Mouse (Mus musculus): ENCODE measurements around the gene Ssb. TPM values are rescaled to one million over a fixed set of nuclear protein-coding genes. Genes with fewer than 3 reads are reported as not detected.
"Not testable (repeated sequence)": the region's sequence is repeated elsewhere in the genome, so short reads cannot be mapped to it uniquely, and the experiment has no call there.

The Ssb gene
- polyA plus RNA-seq, 1 experiment from 2014 or later, result 215 TPM

DNA sequence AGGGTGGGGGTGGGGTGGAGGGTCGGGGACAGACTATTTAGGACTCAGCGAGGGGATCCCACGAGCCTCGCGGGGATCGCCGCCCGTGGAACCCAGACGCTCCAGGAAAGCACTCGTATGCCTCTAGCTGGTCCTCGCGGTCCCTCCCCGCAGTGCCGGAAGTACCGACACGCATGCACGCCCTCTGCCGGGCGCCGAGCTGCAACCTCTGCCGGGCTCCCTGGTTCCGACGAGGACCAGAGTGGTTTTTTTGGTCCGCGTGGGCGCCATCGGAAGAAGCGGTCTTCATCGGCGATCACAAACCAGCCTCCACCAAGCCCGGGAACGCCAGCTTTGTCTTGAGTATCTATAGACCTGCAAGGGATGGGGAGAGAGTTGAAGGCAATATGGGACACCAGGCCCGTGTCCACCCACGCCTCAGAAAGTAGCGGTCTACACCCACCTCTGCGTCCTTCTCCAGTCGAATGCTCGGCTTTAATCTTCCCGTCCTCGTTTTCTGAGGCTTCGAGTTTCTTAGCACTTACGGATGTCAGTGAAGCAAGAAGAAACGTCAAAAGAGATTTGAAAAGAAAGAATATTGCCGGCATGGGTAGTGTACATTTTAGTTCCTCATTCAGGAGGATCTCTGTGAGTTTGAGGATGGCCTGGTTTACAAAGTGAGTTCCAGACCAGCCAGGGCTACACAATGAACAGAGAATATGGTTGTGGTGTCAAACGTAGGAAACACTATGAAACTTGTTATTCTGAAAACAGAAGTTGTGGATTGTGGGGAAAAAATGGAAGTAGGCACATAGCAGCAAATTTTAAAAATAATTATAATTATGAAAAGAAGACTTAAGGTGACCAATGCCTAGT is 24.3 kb downstream of the Ssb start, which contains the start of gene Mettl5:
Gene Mettl5, minus strand, starts transcription at position 165 of the 855 bp plus-strand sequence.
- 2% methylated on average over 45 of the region's 45 CpGs for WGBS
- H3K27ac ChIP-seq, result peak within 1 kb of the TSS; percentile 91

DNA sequence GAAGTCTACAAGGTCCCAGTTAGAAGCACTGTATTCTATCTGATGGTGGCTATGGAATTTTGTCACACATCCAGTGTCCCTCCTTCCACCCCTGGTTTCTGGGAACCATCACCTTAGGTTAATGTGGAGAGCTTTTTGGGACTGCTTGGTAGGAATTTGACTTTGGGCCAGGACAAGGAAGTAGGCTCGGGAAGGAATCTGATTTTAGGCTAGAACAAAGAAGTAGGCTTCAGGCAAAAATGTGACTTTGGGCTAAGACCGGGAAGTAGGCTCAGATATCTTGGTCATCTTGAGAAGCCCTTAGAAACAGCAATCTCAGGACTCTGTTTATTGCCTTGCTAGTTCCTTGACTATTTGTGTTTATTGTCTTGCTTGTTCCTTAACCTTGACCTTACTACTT is 27.6 kb downstream of the Ssb start:
- no peak for DNase-seq (ENCODE audit: low spot score)
- H3K36me3 ChIP-seq, result no peaks in the 10 kb centered on the region
- peaks cover 19% of the 10 kb centered on the region for H3K4me1 ChIP-seq (replicated peaks)
- no peak overlapping the region for H3K4me3 ChIP-seq
- H3K27ac ChIP-seq, result no peak overlapping the region
- no peaks in the 10 kb centered on the region for H3K27me3 ChIP-seq (ENCODE audit: insufficient read depth, poor library complexity, severe bottlenecking)
- WGBS, result 69% methylated on average over 2 of the region's 2 CpGs
- H3K9me3 ChIP-seq, result no peaks in the 10 kb centered on the region

More for the DNA sequence above, 24.3 kb downstream of the Ssb start, which contains the start of gene Mettl5:
- Histone ChIP-seq H3K9me3 (no peaks in the 10 kb centered on the region), H3K4me1 (replicated peaks) (peaks cover 19% of the 10 kb centered on the region), H3K4me3 (peak within 1 kb of the TSS; percentile 81), H3K36me3 (no peaks in the 10 kb centered on the region), H3K27me3 (ENCODE audit: insufficient read depth, poor library complexity, severe bottlenecking) (no peaks in the 10 kb centered on the region)
- peak; percentile 87 for DNase-seq (ENCODE audit: low spot score)

DNA sequence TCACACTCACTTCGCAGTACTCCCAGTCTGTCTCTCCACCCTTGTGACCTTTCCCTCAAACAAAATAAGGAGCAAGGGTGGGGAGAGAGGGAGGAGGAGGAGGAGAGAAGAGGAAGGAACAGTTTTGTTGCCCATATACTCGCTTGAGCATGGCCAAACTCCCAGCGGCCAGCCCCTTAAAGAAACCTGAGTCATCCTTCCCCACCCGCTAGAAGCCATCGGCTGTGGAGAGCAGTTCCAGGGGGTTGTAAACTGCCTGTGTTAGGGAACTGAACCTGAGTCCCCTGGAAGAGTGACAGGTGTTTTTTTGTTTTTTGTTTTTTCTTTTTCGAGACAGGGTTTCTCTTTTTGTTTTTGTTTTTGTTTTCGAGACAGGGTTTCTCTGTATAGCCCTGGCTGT is 29.5 kb downstream of the Ssb start:
- Histone ChIP-seq H3K27ac (no peak overlapping the region), H3K36me3 (no peaks in the 10 kb centered on the region), H3K4me3 (no peak overlapping the region), H3K27me3 (ENCODE audit: insufficient read depth, poor library complexity, severe bottlenecking) (no peaks in the 10 kb centered on the region), H3K9me3 (no peaks in the 10 kb centered on the region), H3K4me1 (replicated peaks) (peaks cover 1% of the 10 kb centered on the region; the same call in 1 of the 2 replicates)
- WGBS, result 72% methylated on average over 7 of the region's 7 CpGs
- DNase-seq (ENCODE audit: low spot score), result no peak

- H3K36me3 ChIP-seq, result no peaks in the 10 kb centered on the region
- H3K27me3 ChIP-seq (ENCODE audit: insufficient read depth, poor library complexity, severe bottlenecking), result no peaks in the 10 kb centered on the region
- DNase-seq (ENCODE audit: low spot score), result no peak
- H3K4me1 ChIP-seq (replicated peaks), result peaks cover 3% of the 10 kb centered on the region
- 87% methylated on average over 1 of the region's 1 CpGs for WGBS
- H3K9me3 ChIP-seq, result no peaks in the 10 kb centered on the region
- no peak overlapping the region for H3K27ac ChIP-seq
- H3K4me3 ChIP-seq, result no peak overlapping the region
Measured at GRCm38 (mm10) chr2:69893145-69893544, 31.8 kb downstream of the Ssb start.

DNA sequence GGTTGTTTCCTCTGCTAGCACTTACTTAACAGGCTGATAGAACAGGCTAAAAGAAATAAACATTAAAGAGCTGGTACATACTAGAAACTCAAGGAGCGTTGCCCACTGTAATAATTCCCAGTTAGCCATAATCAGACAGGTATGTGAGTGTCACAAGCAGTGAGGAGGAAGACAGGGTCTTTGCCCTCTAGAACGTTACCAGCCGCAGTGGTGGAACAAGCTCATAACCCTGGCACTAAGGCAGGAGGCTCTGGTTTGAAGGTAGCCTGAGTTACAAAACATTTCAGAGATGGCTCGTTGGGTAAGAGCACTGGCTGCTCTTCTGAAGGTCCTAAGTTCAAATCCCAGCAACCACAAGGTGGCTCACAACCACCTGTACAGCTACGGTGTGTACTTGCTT is 32.5 kb downstream of the Ssb start:
- Histone ChIP-seq H3K36me3 (no peaks in the 10 kb centered on the region), H3K27ac (no peak overlapping the region), H3K4me1 (replicated peaks) (peaks cover 10% of the 10 kb centered on the region), H3K27me3 (ENCODE audit: insufficient read depth, poor library complexity, severe bottlenecking) (no peaks in the 10 kb centered on the region), H3K9me3 (no peaks in the 10 kb centered on the region), H3K4me3 (no peak overlapping the region)
- no peak for DNase-seq (ENCODE audit: low spot score)
- 85% methylated on average over 5 of the region's 5 CpGs for WGBS

DNA sequence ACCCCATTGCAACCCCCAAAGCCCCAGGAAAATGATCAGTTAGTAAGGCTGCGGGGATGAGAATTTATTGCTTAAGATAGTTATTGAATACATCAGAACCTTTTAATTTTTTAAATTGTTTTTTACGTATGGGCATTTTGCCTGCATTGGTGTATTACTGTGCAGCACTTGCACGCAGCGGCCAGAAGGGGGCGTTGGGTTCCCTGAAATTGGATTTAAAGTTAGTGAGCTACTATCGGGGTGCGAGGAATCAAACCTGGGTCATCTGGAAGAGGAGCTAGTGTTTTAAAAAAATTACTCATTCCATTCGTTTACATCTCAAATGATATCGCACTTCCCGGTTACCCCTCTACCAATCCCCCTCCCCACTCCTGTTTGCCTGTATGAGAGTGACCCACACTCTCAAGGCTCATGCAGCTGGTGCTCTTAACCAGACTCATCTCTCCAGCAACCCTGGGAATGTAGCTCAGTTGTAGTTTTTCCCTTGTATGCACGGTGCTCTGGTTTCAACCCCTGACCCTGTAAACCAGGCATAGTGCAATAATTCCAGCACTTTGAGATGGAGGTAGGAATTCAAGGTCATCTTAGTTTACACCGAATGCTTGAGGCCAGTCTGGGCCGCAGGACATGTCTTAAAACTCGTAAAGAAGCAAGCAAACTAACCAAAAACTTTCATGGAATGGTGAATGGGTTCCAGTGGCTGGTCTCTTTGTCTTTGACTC is 34.3 kb downstream of the Ssb start:
- no peaks in the 10 kb centered on the region for H3K27me3 ChIP-seq (ENCODE audit: insufficient read depth, poor library complexity, severe bottlenecking)
- H3K4me1 ChIP-seq (replicated peaks), result peaks cover 16% of the 10 kb centered on the region
- no peak overlapping the region for H3K27ac ChIP-seq
- DNase-seq (ENCODE audit: low spot score), result no peak
- H3K36me3 ChIP-seq, result no peaks in the 10 kb centered on the region
- no peak overlapping the region for H3K4me3 ChIP-seq
- 59% methylated on average over 14 of the region's 14 CpGs for WGBS
- H3K9me3 ChIP-seq, result no peaks in the 10 kb centered on the region

GRCm38 (mm10) chr2:69896224-69896581 is 34.8 kb downstream of the Ssb start:
- 95% methylated on average over 4 of the region's 4 CpGs for WGBS
- no peaks in the 10 kb centered on the region for H3K27me3 ChIP-seq (ENCODE audit: insufficient read depth, poor library complexity, severe bottlenecking)
- no peak overlapping the region for H3K4me3 ChIP-seq
- no peak overlapping the region for H3K27ac ChIP-seq
- peaks cover 4% of the 10 kb centered on the region for H3K36me3 ChIP-seq
- H3K4me1 ChIP-seq (replicated peaks), result peaks cover 16% of the 10 kb centered on the region
- H3K9me3 ChIP-seq, result no peaks in the 10 kb centered on the region
- no peak for DNase-seq (ENCODE audit: low spot score)

GRCm38 (mm10) chr2:69897039-69897617 is 35.8 kb downstream of the Ssb start, which contains the start of gene Ubr3:
Gene Ubr3 (plus strand): TSS chr2:69897246.
- H3K4me3 ChIP-seq, result peak within 1 kb of the TSS; percentile 97
- peak; percentile 97 for DNase-seq (ENCODE audit: low spot score)
- H3K4me1 ChIP-seq (replicated peaks), result peaks cover 16% of the 10 kb centered on the region
- H3K9me3 ChIP-seq, result no peaks in the 10 kb centered on the region
- WGBS, result under 1% methylated on average over 65 of the region's 65 CpGs
- H3K27me3 ChIP-seq (ENCODE audit: insufficient read depth, poor library complexity, severe bottlenecking), result no peaks in the 10 kb centered on the region
- H3K27ac ChIP-seq, result peak within 1 kb of the TSS; percentile 98
- H3K36me3 ChIP-seq, result peaks cover 14% of the 10 kb centered on the region

DNA sequence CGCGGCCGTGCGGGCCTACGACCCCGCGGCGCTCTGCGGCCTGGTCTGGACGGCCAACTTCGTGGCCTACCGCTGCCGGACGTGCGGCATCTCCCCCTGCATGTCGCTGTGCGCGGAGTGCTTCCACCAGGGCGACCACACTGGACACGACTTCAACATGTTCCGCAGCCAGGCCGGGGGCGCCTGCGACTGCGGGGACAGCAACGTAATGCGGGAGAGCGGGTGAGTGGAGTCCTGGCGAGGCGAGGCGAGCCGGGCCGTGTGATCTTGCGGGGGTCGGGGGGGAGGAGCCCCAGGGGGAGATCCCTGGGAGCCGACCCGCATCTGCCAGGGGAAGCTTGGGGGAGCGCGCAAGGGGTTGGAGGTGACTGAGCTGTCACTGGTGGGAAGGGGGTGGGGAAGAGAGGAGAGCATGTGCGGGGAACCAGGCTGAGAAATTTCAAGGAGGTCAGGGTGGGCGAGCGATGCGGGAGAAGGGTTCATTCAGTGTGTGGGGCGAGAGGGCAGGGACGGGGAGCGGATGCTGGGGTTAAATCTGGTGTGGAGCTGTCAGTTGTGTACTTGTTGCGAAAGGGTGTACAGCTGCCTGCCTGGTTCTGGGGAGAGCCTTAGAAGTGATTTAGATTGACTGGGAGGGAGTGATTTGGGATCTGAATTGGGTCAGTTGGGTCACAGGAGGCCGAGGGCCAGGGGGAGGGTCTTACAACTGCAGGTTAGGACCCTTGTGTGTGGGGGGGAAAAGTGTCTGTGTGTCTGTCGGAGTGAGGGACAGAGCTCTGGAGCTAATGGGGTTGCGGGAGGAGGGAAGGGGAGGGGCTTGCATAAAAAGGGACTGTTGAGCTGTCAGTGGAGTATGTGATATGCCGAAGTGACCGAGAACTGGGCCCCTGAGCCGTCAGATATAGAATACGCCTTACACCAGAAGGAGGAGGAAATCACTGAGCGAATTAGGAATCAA is 36.5 kb downstream of the Ssb start:
- Histone ChIP-seq H3K9me3 (no peaks in the 10 kb centered on the region), H3K36me3 (peaks cover 16% of the 10 kb centered on the region), H3K4me1 (replicated peaks) (peaks cover 16% of the 10 kb centered on the region), H3K27ac (peak overlapping the region; percentile 98), H3K27me3 (ENCODE audit: insufficient read depth, poor library complexity, severe bottlenecking) (no peaks in the 10 kb centered on the region), H3K4me3 (peak overlapping the region; percentile 97)
- DNase-seq (ENCODE audit: low spot score), result peak; percentile 62
- WGBS, result under 1% methylated on average over 55 of the region's 55 CpGs

GRCm38 (mm10) chr2:69903541-69903940 is 42.2 kb downstream of the Ssb start:
- no peak overlapping the region for H3K27ac ChIP-seq
- no peaks in the 10 kb centered on the region for H3K9me3 ChIP-seq
- 93% methylated on average over 3 of the region's 3 CpGs for WGBS
- peaks cover 10% of the 10 kb centered on the region for H3K4me1 ChIP-seq (replicated peaks)
- DNase-seq (ENCODE audit: low spot score), result no peak
- H3K36me3 ChIP-seq, result peaks cover 31% of the 10 kb centered on the region
- H3K27me3 ChIP-seq (ENCODE audit: insufficient read depth, poor library complexity, severe bottlenecking), result no peaks in the 10 kb centered on the region
- H3K4me3 ChIP-seq, result no peak overlapping the region

DNA sequence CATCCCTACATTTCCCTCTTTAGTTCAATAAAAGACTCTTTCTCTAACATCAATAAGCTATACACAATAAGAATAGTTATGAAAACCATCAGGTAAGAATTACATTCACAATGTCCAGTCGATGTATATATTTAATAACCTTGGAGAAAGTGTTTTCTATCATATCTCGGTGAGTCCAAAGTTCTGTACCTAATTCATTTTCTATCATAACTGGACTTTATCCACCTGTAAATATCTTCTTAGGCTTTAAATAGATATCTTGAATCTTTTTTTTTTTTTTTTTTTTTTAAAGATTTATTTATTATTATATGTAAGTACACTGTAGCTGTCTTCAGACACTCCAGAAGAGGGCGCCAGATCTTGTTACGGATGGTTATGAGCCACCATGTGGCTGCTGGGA is 46.0 kb downstream of the Ssb start:
- DNase-seq (ENCODE audit: low spot score); H3K27ac ChIP-seq; H3K4me1 ChIP-seq (replicated peaks); H3K27me3 ChIP-seq (ENCODE audit: insufficient read depth, poor library complexity, severe bottlenecking); H3K9me3 ChIP-seq; H3K4me3 ChIP-seq: not testable (repeated sequence)
- WGBS, result 84% methylated on average over 4 of the region's 4 CpGs
- H3K36me3 ChIP-seq, result peaks cover 19% of the 10 kb centered on the region

DNA sequence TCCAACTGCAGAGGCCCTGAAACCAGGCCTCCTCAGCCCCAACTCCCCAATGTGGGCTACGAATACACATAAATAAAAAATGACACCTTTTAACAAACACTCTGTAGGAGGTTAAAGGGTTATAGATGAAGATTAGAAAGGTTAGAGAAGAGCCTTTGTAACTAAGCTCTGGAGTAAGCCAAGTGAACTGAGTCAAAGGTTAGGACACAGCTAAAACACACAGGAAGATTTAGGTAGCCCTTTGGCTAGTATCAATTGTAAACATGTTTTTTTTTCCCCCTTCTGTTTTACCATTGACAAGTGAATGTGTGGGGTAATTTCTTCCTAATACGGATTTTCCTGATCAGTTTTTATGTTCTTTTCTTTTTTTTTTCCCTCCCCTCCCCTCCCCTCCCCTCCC is 51.4 kb downstream of the Ssb start:
- Histone ChIP-seq H3K27ac (no peak overlapping the region), H3K4me1 (replicated peaks) (no peaks in the 10 kb centered on the region), H3K4me3 (no peak overlapping the region), H3K36me3 (peaks cover 30% of the 10 kb centered on the region), H3K27me3 (ENCODE audit: insufficient read depth, poor library complexity, severe bottlenecking) (no peaks in the 10 kb centered on the region), H3K9me3 (no peaks in the 10 kb centered on the region)
- DNase-seq (ENCODE audit: low spot score), result no peak
- 47% methylated on average over 2 of the region's 2 CpGs for WGBS
